Mouse (Mus musculus) liver, adult 2 months (tissue): ENCODE measurements around the gene Gcg.

Experiments used
- CTCF ChIP-seq: fragments of 200-500 bp; IDR thresholded peaks from 2 replicates; pipeline ENCODE4 v1.5.1; 2011; ENCODE audit warnings: low read depth, low read length, control low read depth
- POLR2A ChIP-seq: fragments of 200-500 bp; IDR thresholded peaks from 2 replicates; pipeline ENCODE4 v1.6.1; 2011; ENCODE audit warnings: low read length, control low read depth; ENCODE audit not compliant: insufficient read depth; ENCODE audit errors: extremely low read depth

DNA sequence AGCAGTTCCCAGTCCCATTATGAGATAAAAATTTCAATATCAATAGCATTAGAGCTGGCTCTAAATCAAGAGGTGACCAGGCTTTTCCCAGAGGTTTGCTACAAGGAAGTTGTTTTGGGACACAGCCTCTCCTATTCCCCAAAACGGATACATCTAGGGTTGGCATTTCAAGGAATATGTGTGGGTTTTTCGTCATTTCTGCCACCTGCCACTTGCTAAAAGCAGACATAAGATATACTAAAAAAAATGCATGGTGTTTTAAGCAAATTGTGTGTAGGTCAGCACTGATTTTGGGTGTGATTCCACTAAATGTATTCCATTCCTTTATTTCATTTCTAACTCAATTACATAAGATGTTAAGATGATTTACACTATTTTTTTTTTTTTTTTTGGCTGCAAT is 34.3 kb upstream of the Gcg start:
- no peak for TF ChIP-seq CTCF
- no peak for TF ChIP-seq POLR2A
